Mouse (Mus musculus): ENCODE measurements at regions not wholly inside any gene's neighbourhood (a gene's known extent, or its start where the extent isn't known, plus 50 kb on each side); places are given as distances from the start of the nearest gene placed in this dataset.

GRCm38 (mm10) chr1:120961235-120961634 is 359.0 kb downstream of the En1 start:
- ATAC-seq (replicated peaks; ENCODE audit: low FRiP score, low TSS enrichment, low read depth) (no peak), DNase-seq (ENCODE audit: low spot score) (no peak)
- Histone ChIP-seq H3K27me3 (replicated peaks; ENCODE audit: control insufficient read depth, insufficient read depth, low read length) (peaks cover 8% of the 10 kb centered on the region), H3K27ac (ENCODE audit: low read depth) (no peak overlapping the region), H3K9me3 (ENCODE audit: control insufficient read depth, low read length) (no peaks in the 10 kb centered on the region), H3K36me3 (ENCODE audit: control insufficient read depth, insufficient read depth, low read length) (no peaks in the 10 kb centered on the region), H3K4me2 (ENCODE audit: low read length) (no peak overlapping the region), H3K4me3 (ENCODE audit: low read depth, low read length) (no peak overlapping the region), H3K9ac (ENCODE audit: low read length) (no peak overlapping the region), H3K4me1 (replicated peaks; ENCODE audit: control insufficient read depth, insufficient read depth, low read length) (no peaks in the 10 kb centered on the region)
- 71% methylated on average over 1 of the region's 1 CpGs for WGBS

- no peak for ATAC-seq (replicated peaks; ENCODE audit: low FRiP score, low TSS enrichment, low read depth)
- Histone ChIP-seq H3K4me3 (ENCODE audit: low read depth, low read length) (no peak overlapping the region), H3K9ac (ENCODE audit: low read length) (no peak overlapping the region), H3K4me1 (replicated peaks; ENCODE audit: control insufficient read depth, insufficient read depth, low read length) (no peaks in the 10 kb centered on the region), H3K27me3 (replicated peaks; ENCODE audit: control insufficient read depth, insufficient read depth, low read length) (peaks cover 8% of the 10 kb centered on the region), H3K4me2 (ENCODE audit: low read length) (no peak overlapping the region), H3K36me3 (ENCODE audit: control insufficient read depth, insufficient read depth, low read length) (no peaks in the 10 kb centered on the region), H3K9me3 (ENCODE audit: control insufficient read depth, low read length) (no peaks in the 10 kb centered on the region), H3K27ac (ENCODE audit: low read depth) (no peak overlapping the region)
- WGBS = 7% methylated on average over 8 of the region's 8 CpGs
- no peak for DNase-seq (ENCODE audit: low spot score)
Measured at GRCm38 (mm10) chr1:120961984-120962383, 359.8 kb downstream of the En1 start.

- 25% methylated on average over 14 of the region's 14 CpGs for WGBS
- Histone ChIP-seq H3K9me3 (ENCODE audit: control insufficient read depth, low read length) (no peaks in the 10 kb centered on the region), H3K4me1 (replicated peaks; ENCODE audit: control insufficient read depth, insufficient read depth, low read length) (no peaks in the 10 kb centered on the region), H3K27ac (ENCODE audit: low read depth) (no peak overlapping the region), H3K4me3 (ENCODE audit: low read depth, low read length) (peak overlapping the region; percentile 23), H3K36me3 (ENCODE audit: control insufficient read depth, insufficient read depth, low read length) (no peaks in the 10 kb centered on the region), H3K27me3 (replicated peaks; ENCODE audit: control insufficient read depth, insufficient read depth, low read length) (peaks cover 8% of the 10 kb centered on the region), H3K4me2 (ENCODE audit: low read length) (peak overlapping the region; percentile 43), H3K9ac (ENCODE audit: low read length) (no peak overlapping the region)
- ATAC-seq (replicated peaks; ENCODE audit: low FRiP score, low TSS enrichment, low read depth) (peak; percentile 76), DNase-seq (ENCODE audit: low spot score) (peak; percentile 60)
Measured at GRCm38 (mm10) chr1:120963477-120964178, 361.4 kb downstream of the En1 start.

- Histone ChIP-seq H3K27me3 (replicated peaks; ENCODE audit: control insufficient read depth, insufficient read depth, low read length) (peaks cover 8% of the 10 kb centered on the region), H3K4me1 (replicated peaks; ENCODE audit: control insufficient read depth, insufficient read depth, low read length) (no peaks in the 10 kb centered on the region), H3K4me3 (ENCODE audit: low read depth, low read length) (peak overlapping the region; percentile 23), H3K4me2 (ENCODE audit: low read length) (peak overlapping the region; percentile 43), H3K27ac (ENCODE audit: low read depth) (no peak overlapping the region), H3K9me3 (ENCODE audit: control insufficient read depth, low read length) (no peaks in the 10 kb centered on the region), H3K9ac (ENCODE audit: low read length) (no peak overlapping the region), H3K36me3 (ENCODE audit: control insufficient read depth, insufficient read depth, low read length) (no peaks in the 10 kb centered on the region)
- peak; percentile 55 for DNase-seq (ENCODE audit: low spot score)
- no peak for ATAC-seq (replicated peaks; ENCODE audit: low FRiP score, low TSS enrichment, low read depth)
- WGBS = 41% methylated on average over 17 of the region's 17 CpGs
Measured at GRCm38 (mm10) chr1:120964179-120964517, 361.9 kb downstream of the En1 start.

GRCm38 (mm10) chr1:120966132-120966531 is 363.9 kb downstream of the En1 start:
- H3K4me2 ChIP-seq (ENCODE audit: low read length) = no peak overlapping the region
- H3K4me1 ChIP-seq (replicated peaks; ENCODE audit: control insufficient read depth, insufficient read depth, low read length) = no peaks in the 10 kb centered on the region
- ATAC-seq (replicated peaks; ENCODE audit: low FRiP score, low TSS enrichment, low read depth) = no peak
- 64% methylated on average over 3 of the region's 3 CpGs for WGBS
- no peak overlapping the region for H3K27ac ChIP-seq (ENCODE audit: low read depth)
- H3K9ac ChIP-seq (ENCODE audit: low read length) = no peak overlapping the region
- H3K9me3 ChIP-seq (ENCODE audit: control insufficient read depth, low read length) = no peaks in the 10 kb centered on the region
- H3K4me3 ChIP-seq (ENCODE audit: low read depth, low read length) = no peak overlapping the region
- peaks cover 8% of the 10 kb centered on the region for H3K27me3 ChIP-seq (replicated peaks; ENCODE audit: control insufficient read depth, insufficient read depth, low read length)
- no peaks in the 10 kb centered on the region for H3K36me3 ChIP-seq (ENCODE audit: control insufficient read depth, insufficient read depth, low read length)
- DNase-seq (ENCODE audit: low spot score) = no peak

GRCm38 (mm10) chr1:120974661-120975060 is 357.7 kb downstream of the Insig2 start:
- ATAC-seq (replicated peaks; ENCODE audit: low FRiP score, low TSS enrichment, low read depth) (no peak), DNase-seq (ENCODE audit: low spot score) (no peak)
- H3K4me3 ChIP-seq (ENCODE audit: low read depth, low read length) = no peak overlapping the region
- no peaks in the 10 kb centered on the region for H3K36me3 ChIP-seq (ENCODE audit: control insufficient read depth, insufficient read depth, low read length)
- no peak overlapping the region for H3K27ac ChIP-seq (ENCODE audit: low read depth)
- WGBS = 65% methylated on average over 1 of the region's 1 CpGs
- H3K4me2 ChIP-seq (ENCODE audit: low read length) = no peak overlapping the region
- H3K9me3 ChIP-seq (ENCODE audit: control insufficient read depth, low read length) = no peaks in the 10 kb centered on the region
- H3K9ac ChIP-seq (ENCODE audit: low read length) = no peak overlapping the region
- no peaks in the 10 kb centered on the region for H3K4me1 ChIP-seq (replicated peaks; ENCODE audit: control insufficient read depth, insufficient read depth, low read length)
- H3K27me3 ChIP-seq (replicated peaks; ENCODE audit: control insufficient read depth, insufficient read depth, low read length) = peaks cover 3% of the 10 kb centered on the region; the same call in 1 of the 2 replicates

GRCm38 (mm10) chr1:121004535-121004934 is 327.9 kb downstream of the Insig2 start:
- Histone ChIP-seq H3K4me2 (ENCODE audit: low read length) (no peak overlapping the region), H3K27ac (ENCODE audit: low read depth) (no peak overlapping the region), H3K36me3 (ENCODE audit: control insufficient read depth, insufficient read depth, low read length) (no peaks in the 10 kb centered on the region), H3K9me3 (ENCODE audit: control insufficient read depth, low read length) (no peaks in the 10 kb centered on the region), H3K4me1 (replicated peaks; ENCODE audit: control insufficient read depth, insufficient read depth, low read length) (no peaks in the 10 kb centered on the region), H3K27me3 (replicated peaks; ENCODE audit: control insufficient read depth, insufficient read depth, low read length) (no peaks in the 10 kb centered on the region), H3K9ac (ENCODE audit: low read length) (no peak overlapping the region), H3K4me3 (ENCODE audit: low read depth, low read length) (no peak overlapping the region)
- no peak for DNase-seq (ENCODE audit: low spot score)
- WGBS = 83% methylated on average over 7 of the region's 7 CpGs
- no peak for ATAC-seq (replicated peaks; ENCODE audit: low FRiP score, low TSS enrichment, low read depth)

- WGBS = 18% methylated on average over 3 of the region's 3 CpGs
Measured at GRCm38 (mm10) chr1:121005198-121005597, 327.2 kb downstream of the Insig2 start.

GRCm38 (mm10) chr1:121012126-121012525 is 320.3 kb downstream of the Insig2 start:
- Histone ChIP-seq H3K27me3 (replicated peaks; ENCODE audit: control insufficient read depth, insufficient read depth, low read length) (no peaks in the 10 kb centered on the region), H3K36me3 (ENCODE audit: control insufficient read depth, insufficient read depth, low read length) (no peaks in the 10 kb centered on the region), H3K4me3 (ENCODE audit: low read depth, low read length) (no peak overlapping the region), H3K9ac (ENCODE audit: low read length) (no peak overlapping the region), H3K4me2 (ENCODE audit: low read length) (no peak overlapping the region), H3K27ac (ENCODE audit: low read depth) (no peak overlapping the region), H3K4me1 (replicated peaks; ENCODE audit: control insufficient read depth, insufficient read depth, low read length) (no peaks in the 10 kb centered on the region), H3K9me3 (ENCODE audit: control insufficient read depth, low read length) (no peaks in the 10 kb centered on the region)
- DNase-seq (ENCODE audit: low spot score) (no peak), ATAC-seq (replicated peaks; ENCODE audit: low FRiP score, low TSS enrichment, low read depth) (no peak)

More at GRCm38 (mm10) chr1:121005198-121005597, 327.2 kb downstream of the Insig2 start:
- H3K4me1 ChIP-seq (replicated peaks; ENCODE audit: control insufficient read depth, insufficient read depth, low read length) = no peaks in the 10 kb centered on the region
- H3K4me3 ChIP-seq (ENCODE audit: low read depth, low read length) = no peak overlapping the region
- no peak overlapping the region for H3K9ac ChIP-seq (ENCODE audit: low read length)
- DNase-seq (ENCODE audit: low spot score) (no peak), ATAC-seq (replicated peaks; ENCODE audit: low FRiP score, low TSS enrichment, low read depth) (no peak)
- H3K27me3 ChIP-seq (replicated peaks; ENCODE audit: control insufficient read depth, insufficient read depth, low read length) = no peaks in the 10 kb centered on the region
- H3K27ac ChIP-seq (ENCODE audit: low read depth) = no peak overlapping the region
- H3K9me3 ChIP-seq (ENCODE audit: control insufficient read depth, low read length) = no peaks in the 10 kb centered on the region
- no peaks in the 10 kb centered on the region for H3K36me3 ChIP-seq (ENCODE audit: control insufficient read depth, insufficient read depth, low read length)
- no peak overlapping the region for H3K4me2 ChIP-seq (ENCODE audit: low read length)

Data from intestine, embryonic 14.5 days (tissue).